Mouse (Mus musculus): Measurements from ENCODE around the gene 4933428G20Rik. TPM values are rescaled to one million over a fixed set of nuclear protein-coding genes. Genes with fewer than 3 reads are reported as not detected.

Gene 4933428G20Rik
- total and polyA plus RNA-seq, 3 experiments = not detected

DNA sequence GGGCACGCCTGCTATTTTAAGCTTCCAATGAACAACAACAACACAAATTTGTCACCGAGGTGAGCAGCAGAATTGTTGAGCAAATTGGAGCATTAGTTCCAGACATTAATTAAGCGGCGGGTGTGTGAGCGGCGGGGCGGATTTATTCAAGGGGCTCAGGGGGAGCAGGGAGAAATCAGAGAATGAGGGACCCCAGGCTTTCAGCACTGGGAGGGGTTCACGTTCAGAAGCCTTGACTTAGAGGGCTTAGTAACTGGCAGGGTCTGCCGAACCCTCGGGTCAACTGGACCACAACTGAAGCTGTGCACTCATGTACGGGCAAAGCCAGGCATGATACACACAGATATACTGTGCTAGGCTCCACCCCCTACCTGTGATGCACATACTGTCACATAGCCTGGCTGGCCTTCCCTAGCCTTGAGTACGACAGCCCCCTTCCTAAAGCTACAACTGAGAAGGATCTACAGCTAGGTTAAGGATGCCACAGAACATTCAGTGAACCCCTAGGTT is 37.5 kb upstream of the 4933428G20Rik start:
- no peak for ATAC-seq (ENCODE audit: extremely low read depth, insufficient number of reproducible peaks, low FRiP score, poor library complexity, severe bottlenecking)
- TF ChIP-seq GATA1 (IDR thresholded peaks at IDR 0.05; ENCODE audit: borderline replicate concordance, low read length) (no peak), TAL1 (conservative IDR thresholded peaks at IDR 0.05; ENCODE audit: low read depth, low read length) (no peak), CTCF (IDR thresholded peaks at IDR 0.05; ENCODE audit: low read depth, low read length) (no peak), POLR2AphosphoS5 (IDR thresholded peaks at IDR 0.05; ENCODE audit: insufficient replicate concordance, low read depth, low read length) (no peak)
- Histone ChIP-seq H3K4me1 (ENCODE audit: insufficient read depth, low read depth, low read length) (peaks cover 19% of the 10 kb centered on the region), H3K36me3 (replicated peaks) (no peaks in the 10 kb centered on the region), H3K27me3 (ENCODE audit: insufficient read depth, low read length) (peaks cover 65% of the 10 kb centered on the region), H3K9me3 (replicated peaks) (peaks cover 10% of the 10 kb centered on the region), H3K4me3 (ENCODE audit: low read depth, low read length) (no peak overlapping the region)
- DNase-seq (ENCODE audit: low spot score) = no peak

DNA sequence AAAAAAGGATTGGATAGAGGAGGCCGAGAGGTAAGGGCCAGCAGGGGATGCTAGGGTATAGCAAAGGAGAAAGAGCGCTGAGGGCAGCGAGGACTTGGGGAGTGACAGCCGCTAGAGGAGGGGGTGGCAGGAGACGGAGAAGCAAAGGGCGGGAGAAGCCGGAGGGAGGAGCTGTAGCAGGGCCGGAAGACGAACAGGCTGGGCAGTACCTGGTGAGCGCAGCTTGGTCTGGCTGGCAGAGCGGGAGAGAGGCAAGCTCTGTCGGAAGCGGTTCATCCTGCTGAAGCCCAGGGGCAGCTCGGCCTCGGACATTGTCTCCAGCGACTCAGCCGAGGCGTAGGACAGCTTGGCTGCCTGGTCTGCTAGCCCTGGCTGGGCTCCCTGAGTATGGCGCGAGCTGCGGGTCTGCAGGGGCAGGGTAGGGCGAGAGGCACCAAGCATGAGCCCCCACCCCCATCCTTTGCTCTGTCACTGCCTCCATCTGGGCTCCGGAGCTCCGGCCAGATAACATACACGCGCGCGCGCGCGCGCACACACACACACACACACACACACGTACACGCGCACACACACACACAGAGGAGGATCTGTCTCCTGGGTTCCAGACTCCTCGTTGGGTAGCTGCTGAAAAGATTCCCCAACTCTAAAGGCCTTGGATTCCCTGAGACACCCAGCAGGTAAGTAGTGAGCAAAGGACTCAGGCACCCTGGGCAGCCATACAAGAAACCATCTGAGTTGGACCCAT is 36.9 kb upstream of the 4933428G20Rik start:
- H3K4me1 ChIP-seq (ENCODE audit: insufficient read depth, low read depth, low read length) = peaks cover 25% of the 10 kb centered on the region
- no peak for ATAC-seq (ENCODE audit: extremely low read depth, insufficient number of reproducible peaks, low FRiP score, poor library complexity, severe bottlenecking)
- no peak overlapping the region for H3K4me3 ChIP-seq (ENCODE audit: low read depth, low read length)
- H3K9me3 ChIP-seq (replicated peaks) = peaks cover 10% of the 10 kb centered on the region
- H3K36me3 ChIP-seq (replicated peaks) = no peaks in the 10 kb centered on the region
- no peak for TF ChIP-seq GATA1 (IDR thresholded peaks at IDR 0.05; ENCODE audit: borderline replicate concordance, low read length)
- no peak for TF ChIP-seq POLR2AphosphoS5 (IDR thresholded peaks at IDR 0.05; ENCODE audit: insufficient replicate concordance, low read depth, low read length)
- no peak for TF ChIP-seq CTCF (IDR thresholded peaks at IDR 0.05; ENCODE audit: low read depth, low read length)
- TF ChIP-seq GATA2 (IDR thresholded peaks at IDR 0.05; ENCODE audit: borderline replicate concordance, low read depth, low read length) = no peak
- no peak for TF ChIP-seq TAL1 (conservative IDR thresholded peaks at IDR 0.05; ENCODE audit: low read depth, low read length)
- H3K27me3 ChIP-seq (ENCODE audit: insufficient read depth, low read length) = peaks cover 61% of the 10 kb centered on the region
- DNase-seq (ENCODE audit: low spot score) = no peak

- Histone ChIP-seq H3K36me3 (replicated peaks) (no peaks in the 10 kb centered on the region), H3K27me3 (ENCODE audit: insufficient read depth, low read length) (peaks cover 57% of the 10 kb centered on the region), H3K4me3 (ENCODE audit: low read depth, low read length) (no peak overlapping the region), H3K9me3 (replicated peaks) (peaks cover 10% of the 10 kb centered on the region), H3K4me1 (ENCODE audit: insufficient read depth, low read depth, low read length) (peaks cover 33% of the 10 kb centered on the region)
- ATAC-seq (ENCODE audit: extremely low read depth, insufficient number of reproducible peaks, low FRiP score, poor library complexity, severe bottlenecking) (no peak), DNase-seq (ENCODE audit: low spot score) (no peak)
- TF ChIP-seq CTCF (IDR thresholded peaks at IDR 0.05; ENCODE audit: low read depth, low read length) (no peak), POLR2AphosphoS5 (IDR thresholded peaks at IDR 0.05; ENCODE audit: insufficient replicate concordance, low read depth, low read length) (no peak), GATA1 (IDR thresholded peaks at IDR 0.05; ENCODE audit: borderline replicate concordance, low read length) (no peak), GATA2 (IDR thresholded peaks at IDR 0.05; ENCODE audit: borderline replicate concordance, low read depth, low read length) (no peak), TAL1 (conservative IDR thresholded peaks at IDR 0.05; ENCODE audit: low read depth, low read length) (no peak)
These were observed 36.1 kb upstream of the 4933428G20Rik start for GRCm38 (mm10) chr11:97536083-97536747.

- no peak for TF ChIP-seq CTCF (IDR thresholded peaks at IDR 0.05; ENCODE audit: low read depth, low read length)
- no peak for TF ChIP-seq POLR2AphosphoS5 (IDR thresholded peaks at IDR 0.05; ENCODE audit: insufficient replicate concordance, low read depth, low read length)
- TF ChIP-seq TAL1 (conservative IDR thresholded peaks at IDR 0.05; ENCODE audit: low read depth, low read length) = no peak
- TF ChIP-seq GATA1 (IDR thresholded peaks at IDR 0.05; ENCODE audit: borderline replicate concordance, low read length) = no peak
- TF ChIP-seq GATA2 (IDR thresholded peaks at IDR 0.05; ENCODE audit: borderline replicate concordance, low read depth, low read length) = no peak
- no peak for ATAC-seq (ENCODE audit: extremely low read depth, insufficient number of reproducible peaks, low FRiP score, poor library complexity, severe bottlenecking)
- H3K4me3 ChIP-seq (ENCODE audit: low read depth, low read length) = no peak overlapping the region
- no peaks in the 10 kb centered on the region for H3K36me3 ChIP-seq (replicated peaks)
- H3K9me3 ChIP-seq (replicated peaks) = peaks cover 10% of the 10 kb centered on the region
- DNase-seq (ENCODE audit: low spot score) = no peak
- peaks cover 57% of the 10 kb centered on the region for H3K27me3 ChIP-seq (ENCODE audit: insufficient read depth, low read length)
- H3K4me1 ChIP-seq (ENCODE audit: insufficient read depth, low read depth, low read length) = peaks cover 33% of the 10 kb centered on the region
These were observed 35.5 kb upstream of the 4933428G20Rik start for GRCm38 (mm10) chr11:97535660-97536059.

DNA sequence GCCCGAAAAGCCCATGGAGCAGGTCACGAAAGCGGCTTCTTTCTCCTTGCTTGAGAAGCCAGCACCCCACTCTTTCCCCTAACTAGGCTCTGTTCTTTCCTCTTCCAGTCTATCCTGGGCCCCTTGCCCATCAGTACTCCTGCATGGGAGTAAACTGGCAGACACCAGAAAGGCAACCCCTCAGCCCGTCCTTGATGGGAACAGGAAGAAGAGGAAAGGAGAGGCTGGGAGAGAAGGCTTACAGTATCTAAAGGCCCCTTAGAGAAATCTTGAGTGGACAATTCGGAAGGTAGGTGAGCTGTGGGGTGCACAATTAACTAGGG is 35.1 kb upstream of the 4933428G20Rik start:
- peaks cover 57% of the 10 kb centered on the region for H3K27me3 ChIP-seq (ENCODE audit: insufficient read depth, low read length)
- no peak for ATAC-seq (ENCODE audit: extremely low read depth, insufficient number of reproducible peaks, low FRiP score, poor library complexity, severe bottlenecking)

More for the DNA sequence above, 35.1 kb upstream of the 4933428G20Rik start:
- DNase-seq (ENCODE audit: low spot score) = no peak
- H3K36me3 ChIP-seq (replicated peaks) = no peaks in the 10 kb centered on the region
- peaks cover 30% of the 10 kb centered on the region for H3K4me1 ChIP-seq (ENCODE audit: insufficient read depth, low read depth, low read length)
- TF ChIP-seq GATA1 (IDR thresholded peaks at IDR 0.05; ENCODE audit: borderline replicate concordance, low read length) = no peak
- no peak for TF ChIP-seq CTCF (IDR thresholded peaks at IDR 0.05; ENCODE audit: low read depth, low read length)
- TF ChIP-seq GATA2 (IDR thresholded peaks at IDR 0.05; ENCODE audit: borderline replicate concordance, low read depth, low read length) = no peak
- TF ChIP-seq TAL1 (conservative IDR thresholded peaks at IDR 0.05; ENCODE audit: low read depth, low read length) = no peak
- no peak for TF ChIP-seq POLR2AphosphoS5 (IDR thresholded peaks at IDR 0.05; ENCODE audit: insufficient replicate concordance, low read depth, low read length)
- peaks cover 10% of the 10 kb centered on the region for H3K9me3 ChIP-seq (replicated peaks)
- no peak overlapping the region for H3K4me3 ChIP-seq (ENCODE audit: low read depth, low read length)
